Mouse (Mus musculus) limb, embryonic 13.5 days (tissue): ENCODE results near the gene Rasgef1c. TPM values are rescaled to one million over a fixed set of nuclear protein-coding genes. Genes with fewer than 3 reads are reported as not detected.

Experiments
- ATAC-seq: fragments of 200-750 bp; cut with Nextera tagmentation; 2 replicates; pipeline ENCODE4 v1.8.0; 2017; ENCODE audit warnings: low read depth, moderate number of reproducible peaks, moderate TSS enrichment; ENCODE audit not compliant: low FRiP score
- H3K27ac ChIP-seq: fragments of 300-500 bp; sonication (generic); 2 replicates; pipeline ENCODE4 v1.5.1; 2015; ENCODE audit warnings: inconsistent platforms, mild to moderate bottlenecking, moderate library complexity
- H3K27me3 ChIP-seq: fragments of 300-500 bp; sonication (generic); 2 replicates; pipeline ENCODE4 v1.6.1; 2015; ENCODE audit warnings: mild to moderate bottlenecking, inconsistent platforms
- H3K36me3 ChIP-seq: fragments of 300-500 bp; sonication (generic); 2 replicates; pipeline ENCODE4 v1.6.1; 2015; ENCODE audit warnings: inconsistent platforms, mild to moderate bottlenecking, moderate library complexity
- H3K4me1 ChIP-seq: fragments of 300-500 bp; sonication (generic); 2 replicates; pipeline ENCODE4 v1.6.1; 2015; ENCODE audit warnings: inconsistent platforms
- H3K4me2 ChIP-seq: fragments of 300-500 bp; sonication (generic); replicated peaks from 2 replicates; pipeline ENCODE4 v1.6.1; 2015; ENCODE audit warnings: inconsistent platforms, mild to moderate bottlenecking, moderate library complexity
- H3K4me3 ChIP-seq: fragments of 300-500 bp; sonication (generic); 2 replicates; pipeline ENCODE4 v1.5.1; 2015; ENCODE audit warnings: moderate library complexity, mild to moderate bottlenecking, inconsistent platforms
- H3K9ac ChIP-seq: fragments of 300-500 bp; sonication (generic); 2 replicates; pipeline ENCODE4 v1.6.1; 2015; ENCODE audit warnings: mild to moderate bottlenecking, inconsistent platforms
- H3K9me3 ChIP-seq: fragments of 300-500 bp; sonication (generic); 2 replicates; pipeline ENCODE4 v1.6.1; 2016; ENCODE audit warnings: inconsistent platforms
- WGBS: fragments of 180-500 bp; shearing (Covaris S2); methylation state at CpG from one replicate; pipeline ENCODE4 v1.1.7; 2015; 5-methylcytosine and 5-hydroxymethylcytosine counted together
- polyA plus RNA-seq: library from polyadenylated mRNA; unstranded; fragments of >200 nt; fragmentation: Nextera tagmentation; extraction: Ambion mirVana; gene quantifications from 2 replicates; pipeline ENCODE4 v1.2.1, GENCODE M21; 2015

The Rasgef1c gene
- polyA plus RNA-seq, 1 experiment from 2014 or later = 0.27 TPM

DNA sequence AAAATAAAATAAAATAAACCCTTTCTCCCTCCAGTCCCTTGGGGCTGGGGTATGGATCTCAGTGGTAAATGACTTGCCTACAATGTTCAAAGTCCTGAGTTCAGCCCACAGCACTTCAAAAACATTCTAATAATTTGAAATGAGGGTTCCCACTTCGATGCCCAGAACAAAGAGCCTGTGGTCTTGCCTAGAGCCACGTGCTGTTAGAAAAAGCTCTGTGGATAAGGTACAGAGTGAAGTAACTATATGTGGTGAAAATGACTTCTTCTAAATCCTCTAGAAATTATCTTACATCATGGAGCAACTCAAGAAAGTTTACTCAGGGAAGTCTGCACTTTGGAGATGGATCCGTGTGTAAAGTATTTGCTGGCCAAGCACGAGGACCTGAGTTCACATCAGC, 80.5 kb downstream of the Rasgef1c start:
- H3K9ac ChIP-seq = no peak overlapping the region
- WGBS = 80% methylated on average over 4 of the region's 4 CpGs

DNA sequence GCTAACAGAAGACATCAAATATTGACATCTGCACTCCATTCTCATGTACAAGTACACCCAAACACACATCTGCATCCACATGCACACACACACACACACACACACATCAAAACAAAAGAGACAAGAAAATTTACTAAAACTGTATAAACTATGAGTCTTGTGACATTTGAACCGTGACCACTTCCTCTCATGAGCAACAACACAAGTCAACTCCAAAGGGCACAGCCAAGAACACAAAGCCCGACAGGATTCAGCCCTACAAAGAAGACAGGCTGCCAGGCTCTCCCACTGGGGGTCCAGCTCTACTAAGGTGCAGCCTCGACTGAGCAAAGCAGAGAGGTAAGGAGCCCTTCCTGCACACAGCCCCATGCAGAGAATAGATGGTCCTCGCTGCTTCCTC, 81.2 kb downstream of the Rasgef1c start:
- no peaks in the 10 kb centered on the region for H3K27me3 ChIP-seq
- H3K36me3 ChIP-seq = no peaks in the 10 kb centered on the region
- 57% methylated on average over 4 of the region's 4 CpGs for WGBS
- H3K9ac ChIP-seq = no peak overlapping the region
- no peak overlapping the region for H3K4me2 ChIP-seq
- no peaks in the 10 kb centered on the region for H3K9me3 ChIP-seq
- no peak overlapping the region for H3K4me3 ChIP-seq
- no peak overlapping the region for H3K27ac ChIP-seq
- no peak for ATAC-seq
- H3K4me1 ChIP-seq = no peaks in the 10 kb centered on the region

More for the DNA sequence above, 80.5 kb downstream of the Rasgef1c start:
- no peaks in the 10 kb centered on the region for H3K36me3 ChIP-seq
- H3K27me3 ChIP-seq = no peaks in the 10 kb centered on the region
- no peak overlapping the region for H3K27ac ChIP-seq
- H3K4me1 ChIP-seq = no peaks in the 10 kb centered on the region
- H3K4me3 ChIP-seq = no peak overlapping the region
- ATAC-seq = no peak
- H3K9me3 ChIP-seq = no peaks in the 10 kb centered on the region
- no peak overlapping the region for H3K4me2 ChIP-seq

DNA sequence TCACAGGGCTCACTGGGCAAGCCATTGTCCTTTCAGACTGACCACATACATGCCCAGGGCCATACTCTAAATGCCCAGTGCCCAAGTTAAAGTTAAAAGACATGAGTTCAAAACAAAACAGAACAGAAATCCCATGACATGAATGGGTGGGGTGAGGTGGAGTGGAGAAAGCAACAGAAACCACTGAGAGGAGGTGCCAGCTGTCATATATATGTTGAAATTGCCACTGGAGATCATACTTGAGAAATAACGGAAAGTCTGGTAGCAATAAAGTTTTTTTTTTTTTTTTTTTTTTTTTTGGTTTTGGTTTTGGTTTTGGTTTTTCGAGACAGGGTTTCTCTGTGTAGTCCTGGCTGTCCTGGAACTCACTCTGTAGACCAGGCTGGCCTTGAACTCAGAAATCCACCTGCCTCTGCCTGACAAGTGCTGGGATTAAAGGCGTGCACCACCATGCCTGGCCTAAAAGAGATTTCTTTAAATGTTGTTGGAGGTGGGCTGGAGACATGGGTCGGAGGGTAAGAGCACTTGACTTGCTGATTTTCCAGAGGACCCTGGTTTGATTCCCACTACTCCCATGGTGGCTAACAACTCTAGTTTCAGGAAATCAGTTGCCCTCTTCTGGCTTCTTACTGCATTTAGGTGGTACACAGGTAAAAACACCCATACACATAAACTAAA, 82.4 kb downstream of the Rasgef1c start:
- 68% methylated on average over 4 of the region's 4 CpGs for WGBS
- no peaks in the 10 kb centered on the region for H3K4me1 ChIP-seq
- no peaks in the 10 kb centered on the region for H3K36me3 ChIP-seq
- no peaks in the 10 kb centered on the region for H3K9me3 ChIP-seq
- no peak for ATAC-seq
- H3K27me3 ChIP-seq = no peaks in the 10 kb centered on the region
- no peak overlapping the region for H3K27ac ChIP-seq
- H3K4me3 ChIP-seq = no peak overlapping the region
- no peak overlapping the region for H3K9ac ChIP-seq
- H3K4me2 ChIP-seq = no peak overlapping the region

DNA sequence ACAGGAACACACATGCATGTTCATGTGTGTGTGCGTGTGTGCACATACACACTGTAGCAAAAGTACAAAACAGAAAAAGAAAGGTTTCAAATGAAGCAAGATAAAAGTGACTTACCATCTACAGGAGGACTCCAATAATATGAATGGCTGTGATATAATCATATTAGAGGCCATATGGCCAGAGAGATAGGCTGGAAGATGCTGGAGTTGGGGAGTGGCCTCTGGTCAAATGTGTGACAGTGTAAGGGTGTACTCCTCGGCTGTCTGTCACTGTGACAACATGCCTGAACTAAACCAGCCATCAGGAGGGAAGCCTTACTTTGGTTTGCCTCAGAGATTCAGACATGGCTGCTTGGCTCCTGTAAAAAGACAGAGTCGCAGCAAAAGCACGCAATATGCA, 83.4 kb downstream of the Rasgef1c start:
- Histone ChIP-seq H3K4me2 (no peak overlapping the region), H3K36me3 (no peaks in the 10 kb centered on the region), H3K27me3 (no peaks in the 10 kb centered on the region), H3K4me3 (no peak overlapping the region), H3K9ac (no peak overlapping the region), H3K9me3 (no peaks in the 10 kb centered on the region), H3K27ac (no peak overlapping the region), H3K4me1 (no peaks in the 10 kb centered on the region)
- WGBS = 87% methylated on average over 4 of the region's 4 CpGs
- ATAC-seq = no peak

DNA sequence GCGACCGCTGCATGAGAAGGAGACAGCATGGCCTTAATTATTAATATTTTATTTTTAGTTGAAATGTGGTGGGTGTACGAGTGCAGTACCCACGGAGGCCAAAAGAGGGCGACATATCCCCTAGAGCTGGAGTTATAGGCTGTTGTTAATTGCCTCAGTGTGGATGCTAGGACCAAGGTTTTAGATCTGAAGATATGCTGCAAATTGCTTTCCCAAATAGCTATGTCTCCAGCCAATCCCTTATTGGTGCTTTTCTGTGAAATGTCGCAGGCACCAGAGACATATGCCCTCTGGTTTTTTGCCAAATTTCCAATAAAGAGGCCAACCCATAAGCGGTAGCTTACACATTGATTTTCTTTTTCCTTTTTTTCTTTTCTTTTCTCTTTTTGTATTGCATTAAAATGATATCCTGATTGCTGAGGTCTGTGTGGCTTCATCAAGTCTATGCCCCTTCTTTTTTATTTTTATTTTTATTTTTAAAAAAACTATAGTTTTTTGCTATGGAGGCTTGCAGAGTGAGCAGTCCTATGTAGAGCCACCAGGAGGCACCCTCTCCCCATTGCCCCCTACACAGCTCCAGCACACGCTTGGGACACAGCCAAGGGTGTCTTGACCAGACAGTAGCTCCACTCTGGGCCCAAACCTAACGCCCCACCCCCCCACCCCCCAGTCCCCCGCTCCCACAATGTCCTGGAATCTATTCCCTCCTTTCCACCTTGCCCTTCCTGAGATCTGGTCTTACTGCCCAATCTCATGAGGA, 84.8 kb downstream of the Rasgef1c start:
- H3K27ac ChIP-seq = no peak overlapping the region
- WGBS = 23% methylated on average over 10 of the region's 10 CpGs
- H3K4me2 ChIP-seq = no peak overlapping the region
- no peak for ATAC-seq
- no peaks in the 10 kb centered on the region for H3K27me3 ChIP-seq
- no peak overlapping the region for H3K9ac ChIP-seq
- no peaks in the 10 kb centered on the region for H3K36me3 ChIP-seq
- no peaks in the 10 kb centered on the region for H3K9me3 ChIP-seq
- no peak overlapping the region for H3K4me3 ChIP-seq
- H3K4me1 ChIP-seq = no peaks in the 10 kb centered on the region

DNA sequence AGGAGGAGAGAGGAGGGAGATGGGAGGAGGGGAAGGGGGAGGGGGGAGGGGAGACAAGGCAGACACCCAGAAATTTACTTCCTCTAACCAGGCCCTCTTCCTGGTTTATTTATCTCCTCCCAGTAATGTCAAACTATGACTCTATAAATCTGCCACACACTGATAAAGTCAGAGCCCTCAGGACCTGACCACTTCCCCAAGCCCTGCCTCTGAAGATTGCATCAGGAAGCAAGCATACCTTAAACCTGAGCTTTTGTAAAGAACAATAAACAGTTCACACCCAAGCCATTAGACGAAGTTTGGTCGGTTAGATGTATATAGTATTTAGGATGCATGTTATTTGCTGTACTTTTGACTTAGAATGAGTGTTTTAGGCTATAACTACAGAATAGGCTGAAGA, 92.9 kb downstream of the Rasgef1c start:
- 54% methylated on average over 2 of the region's 2 CpGs for WGBS
- Histone ChIP-seq H3K36me3 (no peaks in the 10 kb centered on the region), H3K9ac (no peak overlapping the region), H3K27ac (no peak overlapping the region), H3K9me3 (no peaks in the 10 kb centered on the region), H3K4me2 (no peak overlapping the region), H3K4me3 (no peak overlapping the region), H3K4me1 (no peaks in the 10 kb centered on the region), H3K27me3 (no peaks in the 10 kb centered on the region)
- no peak for ATAC-seq

DNA sequence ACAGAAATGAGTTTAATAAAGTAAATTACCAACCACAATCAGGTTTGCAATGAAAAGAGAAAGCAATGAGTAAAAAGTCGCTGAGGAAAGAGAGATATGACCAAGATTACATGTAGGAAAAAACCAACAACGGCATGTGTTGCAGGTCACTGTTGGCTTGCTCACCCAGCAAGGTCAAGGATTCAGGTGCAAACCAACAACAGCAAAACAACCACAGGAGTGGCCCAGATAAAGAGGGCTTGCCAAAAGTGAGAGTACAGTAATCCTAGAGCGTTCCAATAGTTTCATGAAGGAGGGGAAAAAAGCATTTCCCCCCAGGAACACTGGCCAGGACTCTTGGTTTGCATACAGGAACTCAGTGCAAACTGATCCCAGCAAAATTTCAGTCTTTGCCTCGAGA, 94.8 kb downstream of the Rasgef1c start:
- Histone ChIP-seq H3K4me1 (no peaks in the 10 kb centered on the region), H3K9ac (no peak overlapping the region), H3K36me3 (no peaks in the 10 kb centered on the region), H3K4me2 (no peak overlapping the region), H3K27me3 (no peaks in the 10 kb centered on the region), H3K27ac (no peak overlapping the region), H3K9me3 (no peaks in the 10 kb centered on the region), H3K4me3 (no peak overlapping the region)
- ATAC-seq = no peak
- 63% methylated on average over 4 of the region's 4 CpGs for WGBS

DNA sequence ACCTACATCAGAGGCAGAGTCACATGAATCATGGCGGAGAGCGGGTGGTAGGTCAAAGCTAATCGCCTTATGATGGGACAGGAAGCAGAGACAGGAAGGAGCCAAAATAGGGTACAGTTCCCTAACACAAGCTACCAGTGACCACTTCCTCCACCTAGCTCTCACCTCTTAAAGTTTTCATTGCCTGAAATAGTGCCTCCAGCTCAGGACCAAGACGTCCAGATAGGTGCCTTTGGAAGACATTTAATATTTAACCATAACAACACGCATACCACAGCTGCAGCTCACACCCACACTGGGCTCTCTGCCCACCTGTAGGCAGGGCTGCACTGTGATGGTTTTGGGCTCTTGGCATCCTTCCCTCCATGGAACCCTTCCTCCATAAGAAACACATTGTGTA, 95.7 kb downstream of the Rasgef1c start:
- Histone ChIP-seq H3K36me3 (no peaks in the 10 kb centered on the region), H3K27me3 (no peaks in the 10 kb centered on the region), H3K4me3 (no peak overlapping the region), H3K4me1 (no peaks in the 10 kb centered on the region), H3K9ac (no peak overlapping the region), H3K27ac (no peak overlapping the region), H3K9me3 (no peaks in the 10 kb centered on the region), H3K4me2 (no peak overlapping the region)
- ATAC-seq = no peak
- WGBS = 67% methylated on average over 5 of the region's 5 CpGs

DNA sequence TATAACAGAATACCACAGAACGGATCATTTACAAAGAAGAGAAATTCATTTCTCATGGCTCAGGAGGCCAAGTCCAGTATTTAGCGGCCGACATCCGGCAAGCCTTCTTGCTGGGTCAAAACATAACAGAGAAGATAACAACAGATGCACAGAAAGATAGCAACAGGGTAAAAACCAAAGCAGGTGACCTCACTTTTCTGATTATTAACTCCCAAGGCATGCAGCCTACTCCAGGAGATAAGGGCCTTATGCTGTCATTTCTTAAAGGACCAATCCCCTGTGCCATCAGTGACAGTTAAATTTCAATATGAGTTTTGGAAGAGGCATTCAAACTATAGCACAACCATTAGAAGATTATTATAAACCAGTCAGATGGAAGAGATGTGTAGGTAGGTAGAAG, 101.2 kb downstream of the Rasgef1c start:
- 89% methylated on average over 4 of the region's 4 CpGs for WGBS

DNA sequence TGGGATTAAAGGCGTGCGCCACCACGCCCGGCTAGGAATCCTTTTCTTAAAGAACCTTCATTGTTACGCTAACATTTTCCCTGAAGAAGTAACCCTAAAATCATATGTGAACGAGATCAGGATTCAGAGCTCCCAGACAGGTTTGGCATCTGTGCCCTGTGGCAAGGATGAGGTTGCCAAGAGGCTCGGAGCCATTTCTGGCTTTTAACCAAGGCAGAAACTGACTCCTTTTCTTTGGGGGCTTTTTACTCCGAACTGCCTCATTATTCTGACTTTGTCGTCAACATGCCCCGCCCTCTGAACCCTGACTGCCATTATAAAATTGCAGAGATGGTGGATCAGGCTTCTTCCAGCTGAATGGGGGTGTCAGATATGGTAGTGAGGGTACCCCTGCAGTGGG, 106.1 kb downstream of the Rasgef1c start:
- Histone ChIP-seq H3K36me3 (no peaks in the 10 kb centered on the region), H3K9me3 (no peaks in the 10 kb centered on the region), H3K27ac (no peak overlapping the region), H3K4me1 (peaks cover 8% of the 10 kb centered on the region; the same call in 1 of the 2 replicates), H3K4me2 (no peak overlapping the region), H3K27me3 (no peaks in the 10 kb centered on the region), H3K4me3 (no peak overlapping the region), H3K9ac (no peak overlapping the region)
- ATAC-seq = no peak
- 76% methylated on average over 10 of the region's 10 CpGs for WGBS

More for the DNA sequence above, 101.2 kb downstream of the Rasgef1c start:
- ATAC-seq = no peak
- no peaks in the 10 kb centered on the region for H3K9me3 ChIP-seq
- no peaks in the 10 kb centered on the region for H3K27me3 ChIP-seq
- no peaks in the 10 kb centered on the region for H3K36me3 ChIP-seq
- H3K9ac ChIP-seq = no peak overlapping the region
- H3K27ac ChIP-seq = no peak overlapping the region
- no peak overlapping the region for H3K4me3 ChIP-seq
- no peak overlapping the region for H3K4me2 ChIP-seq
- peaks cover 2% of the 10 kb centered on the region; the same call in 1 of the 2 replicates for H3K4me1 ChIP-seq

DNA sequence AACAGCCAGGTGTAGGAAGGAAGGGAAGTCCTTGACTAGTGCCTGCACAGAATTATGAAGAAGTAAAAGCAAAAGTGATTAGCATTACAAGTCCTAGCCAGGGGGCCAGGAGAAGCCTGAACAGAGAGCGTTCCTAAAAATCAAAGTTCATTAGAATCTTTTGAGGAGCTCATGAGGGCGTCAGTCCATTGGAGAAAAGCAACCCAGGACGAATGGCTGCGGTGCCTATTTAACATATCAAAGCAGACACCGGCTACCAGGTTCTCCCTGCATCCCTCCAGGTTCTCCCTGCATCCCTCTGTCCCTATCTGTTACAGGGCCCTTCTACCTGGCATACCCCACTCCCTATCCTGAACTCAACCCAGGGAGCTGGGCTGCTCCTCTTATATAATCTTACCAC, 106.6 kb downstream of the Rasgef1c start:
- Histone ChIP-seq H3K27ac (no peak overlapping the region), H3K4me1 (peaks cover 8% of the 10 kb centered on the region; the same call in 1 of the 2 replicates), H3K9me3 (no peaks in the 10 kb centered on the region), H3K4me2 (no peak overlapping the region), H3K27me3 (no peaks in the 10 kb centered on the region), H3K4me3 (no peak overlapping the region), H3K9ac (no peak overlapping the region), H3K36me3 (no peaks in the 10 kb centered on the region)
- 28% methylated on average over 5 of the region's 5 CpGs for WGBS
- ATAC-seq = no peak

DNA sequence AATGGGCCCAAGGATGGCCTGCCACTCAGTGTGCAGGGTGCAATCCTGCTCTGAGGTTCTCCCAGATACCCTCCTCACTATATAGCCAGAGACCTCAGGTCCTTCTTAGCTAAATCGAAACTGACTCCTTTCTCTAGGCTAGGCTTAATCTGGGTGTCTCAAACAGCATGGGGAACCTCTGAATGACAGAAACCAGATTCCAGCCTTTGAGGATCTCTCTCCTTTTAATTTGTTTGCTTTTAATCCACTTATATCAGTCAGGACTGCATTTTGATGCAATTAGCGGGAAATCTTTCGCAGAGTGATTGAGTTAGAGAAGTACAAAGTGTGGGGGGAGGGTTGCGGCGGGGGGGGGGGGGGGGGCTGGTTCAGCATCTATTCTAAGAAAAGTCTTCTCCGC, 111.4 kb downstream of the Rasgef1c start:
- ATAC-seq = no peak
- no peak overlapping the region for H3K4me3 ChIP-seq
- H3K27ac ChIP-seq = no peak overlapping the region
- no peaks in the 10 kb centered on the region for H3K9me3 ChIP-seq
- 66% methylated on average over 6 of the region's 6 CpGs for WGBS
- H3K36me3 ChIP-seq = no peaks in the 10 kb centered on the region
- H3K9ac ChIP-seq = no peak overlapping the region
- peaks cover 5% of the 10 kb centered on the region; the same call in 1 of the 2 replicates for H3K27me3 ChIP-seq
- H3K4me1 ChIP-seq = peaks cover 5% of the 10 kb centered on the region; the same call in 1 of the 2 replicates
- H3K4me2 ChIP-seq = no peak overlapping the region
